Mouse (Mus musculus) heart, embryonic 16.5 days (tissue): ENCODE data around the gene Piezo1. TPM values are rescaled to one million over a fixed set of nuclear protein-coding genes. Genes with fewer than 3 reads are reported as not detected.
A peak's percentile ranks its signal among the peaks of the same experiment; 100 is the strongest.

Source experiments
- ATAC-seq: fragments of 200-750 bp; cut with Nextera tagmentation; replicated peaks from 2 replicates; pipeline ENCODE4 v1.8.0; 2017; ENCODE audit warnings: moderate number of reproducible peaks; ENCODE audit not compliant: insufficient read depth, low FRiP score; ENCODE audit errors: extremely low read depth
- H3K27ac ChIP-seq: fragments of 300-500 bp; sonication (generic); 2 replicates; pipeline ENCODE4 v1.5.1; 2014; ENCODE audit warnings: mild to moderate bottlenecking, low read length, control low read depth, moderate library complexity
- H3K27me3 ChIP-seq: fragments of 300-500 bp; sonication (generic); 2 replicates; pipeline ENCODE4 v1.6.1; 2014; ENCODE audit warnings: low read length, mixed read lengths; ENCODE audit not compliant: control insufficient read depth, insufficient read depth
- H3K36me3 ChIP-seq: fragments of 300-500 bp; sonication (generic); 2 replicates; pipeline ENCODE4 v1.6.1; 2014; ENCODE audit not compliant: control insufficient read depth, insufficient read depth
- H3K4me1 ChIP-seq: fragments of 300-500 bp; sonication (generic); 2 replicates; pipeline ENCODE4 v1.6.1; 2014; ENCODE audit warnings: low read length, mixed read lengths; ENCODE audit not compliant: control insufficient read depth, insufficient read depth
- H3K4me2 ChIP-seq: fragments of 300-500 bp; sonication (generic); 2 replicates; pipeline ENCODE4 v1.6.1; 2014; ENCODE audit warnings: low read depth, mild to moderate bottlenecking, control low read depth, low read length
- H3K4me3 ChIP-seq: fragments of 300-500 bp; sonication (generic); 2 replicates; pipeline ENCODE4 v1.5.1; 2014; ENCODE audit warnings: mild to moderate bottlenecking, control low read depth, low read length
- H3K9ac ChIP-seq: fragments of 300-500 bp; sonication (generic); 2 replicates; pipeline ENCODE4 v1.6.1; 2014; ENCODE audit warnings: low read length, control low read depth
- H3K9me3 ChIP-seq: fragments of 300-500 bp; sonication (generic); replicated peaks from 2 replicates; pipeline ENCODE4 v1.6.1; 2016; ENCODE audit warnings: low read length; ENCODE audit not compliant: control insufficient read depth
- WGBS: fragments of 180-500 bp; shearing (Covaris S2); extraction: QIAGEN DNeasy Blood & Tissue Kit; methylation state at CpG from one replicate; pipeline ENCODE4 v1.1.7; 2014; 5-methylcytosine and 5-hydroxymethylcytosine counted together
- polyA plus RNA-seq: library from polyadenylated mRNA; unstranded; fragments of >200 nt; fragmentation: Nextera tagmentation; extraction: Ambion mirVana; gene quantifications from 2 replicates; pipeline ENCODE4 v1.2.1, GENCODE M21; 2015

The Piezo1 gene
- polyA plus RNA-seq, 1 experiment from 2014 or later = 13.5 TPM

DNA sequence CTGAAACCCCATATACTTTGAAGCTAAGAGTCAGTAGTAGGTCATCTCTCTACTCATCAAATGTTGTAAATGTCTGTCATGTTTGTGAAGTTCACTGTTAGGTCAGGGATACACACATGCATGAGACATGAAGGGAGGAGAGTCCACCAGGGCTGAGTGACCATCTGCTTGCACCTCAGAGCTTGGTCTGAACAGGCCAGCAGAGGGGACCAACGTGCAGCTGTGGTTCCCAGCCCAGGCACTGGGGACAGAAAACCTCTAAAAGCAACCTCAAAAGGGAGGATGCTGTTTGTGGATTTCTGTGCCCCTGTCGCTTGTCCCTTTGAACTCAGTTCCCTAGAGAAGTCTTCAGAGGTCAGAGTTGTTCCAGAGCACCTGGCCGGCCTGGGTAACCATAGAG lies 105.9 kb downstream of the Piezo1 start:
- Histone ChIP-seq H3K4me2 (peak overlapping the region; percentile 66), H3K36me3 (no peaks in the 10 kb centered on the region), H3K9me3 (no peaks in the 10 kb centered on the region), H3K27ac (peak overlapping the region; percentile 93), H3K4me1 (peaks cover 23% of the 10 kb centered on the region), H3K9ac (peak overlapping the region; percentile 73), H3K27me3 (no peaks in the 10 kb centered on the region), H3K4me3 (peak overlapping the region; percentile 88)
- WGBS = 58% methylated on average over 3 of the region's 3 CpGs
- no peak for ATAC-seq

DNA sequence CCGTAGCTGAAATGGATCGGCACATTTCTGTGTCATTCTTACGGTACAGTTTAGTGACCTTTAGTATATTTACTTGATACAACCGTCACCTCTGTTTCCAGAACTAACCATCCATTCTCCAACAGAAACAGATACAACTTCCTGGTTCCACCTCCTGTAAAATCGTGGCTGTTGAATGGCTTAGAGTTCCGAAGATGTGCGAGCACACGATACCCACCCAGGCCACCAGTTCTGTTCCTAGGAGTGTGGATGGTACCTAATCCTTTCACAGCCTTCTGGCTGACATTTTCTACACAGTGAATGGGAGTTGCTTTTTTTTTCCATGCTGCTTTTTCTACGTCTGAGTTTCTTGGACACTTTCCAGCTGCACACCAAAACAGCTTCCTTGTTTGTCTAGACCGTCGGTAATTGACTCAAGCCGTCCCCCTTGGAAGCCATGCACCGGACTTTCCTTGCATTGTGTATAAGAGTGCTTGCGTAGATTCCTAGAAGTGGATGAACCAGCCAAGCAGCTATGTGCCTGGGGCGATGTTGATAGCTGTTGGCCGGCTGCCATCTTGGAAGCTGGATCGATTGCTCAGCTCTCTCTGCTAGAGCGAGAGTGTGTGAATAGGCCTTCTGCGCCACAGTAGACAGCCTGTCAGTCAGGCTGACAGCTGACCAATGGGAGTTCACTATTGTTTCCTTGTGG lies 106.9 kb downstream of the Piezo1 start:
- H3K9ac ChIP-seq = peak overlapping the region; percentile 73
- peak overlapping the region; percentile 88 for H3K4me3 ChIP-seq
- H3K27me3 ChIP-seq = no peaks in the 10 kb centered on the region
- ATAC-seq = peak; percentile 58
- peak overlapping the region; percentile 66 for H3K4me2 ChIP-seq
- H3K9me3 ChIP-seq = no peaks in the 10 kb centered on the region
- peaks cover 23% of the 10 kb centered on the region for H3K4me1 ChIP-seq
- no peaks in the 10 kb centered on the region; the same call in 1 of the 2 replicates for H3K36me3 ChIP-seq
- WGBS = 4% methylated on average over 19 of the region's 19 CpGs
- peak overlapping the region; percentile 93 for H3K27ac ChIP-seq

DNA sequence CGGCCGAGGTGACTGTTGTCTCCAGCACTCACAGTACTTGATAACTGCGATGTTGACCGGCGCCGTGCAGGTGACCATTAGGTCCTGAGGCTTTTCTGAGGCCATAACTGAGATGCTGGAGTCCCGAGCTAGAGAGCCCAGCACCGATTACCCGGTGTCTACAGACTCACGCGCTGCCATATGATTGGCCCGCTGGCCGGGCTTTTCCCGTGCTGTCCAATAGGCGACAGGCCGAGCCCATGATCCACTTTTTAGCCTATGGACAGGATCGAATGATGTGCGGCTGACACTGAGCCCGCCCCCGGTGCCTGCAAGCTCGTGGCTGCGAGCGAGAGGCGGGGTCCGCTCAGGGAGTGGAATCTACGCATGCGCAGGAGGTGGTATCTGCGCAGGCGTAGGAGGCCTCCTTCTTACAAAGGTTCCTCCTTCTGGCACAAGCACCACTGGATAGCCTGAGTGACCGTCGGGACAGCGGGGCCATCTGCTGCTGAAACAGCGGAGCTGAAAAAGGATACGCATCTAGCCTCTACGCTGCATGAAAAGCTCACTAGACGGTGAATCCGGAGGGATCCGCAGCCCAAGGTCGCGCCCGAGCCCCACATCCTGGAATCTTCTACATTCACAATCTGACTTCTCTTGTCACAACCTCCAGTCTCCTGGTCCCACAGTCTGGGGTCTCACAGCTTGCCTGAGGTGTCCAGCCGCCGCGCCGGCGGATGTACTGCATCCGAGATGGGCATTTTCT lies 107.7 kb downstream of the Piezo1 start, which contains the start of gene Mvd:
Mvd (minus strand) TSS at position 161 of the 745 bp plus-strand sequence.
- peaks cover 23% of the 10 kb centered on the region for H3K4me1 ChIP-seq
- peak within 1 kb of the TSS; percentile 93 for H3K27ac ChIP-seq
- peak within 1 kb of the TSS; percentile 88 for H3K4me3 ChIP-seq
- no peaks in the 10 kb centered on the region for H3K9me3 ChIP-seq
- no peaks in the 10 kb centered on the region for H3K27me3 ChIP-seq
- H3K36me3 ChIP-seq = no peaks in the 10 kb centered on the region; the same call in 1 of the 2 replicates
- H3K9ac ChIP-seq = peak within 1 kb of the TSS; percentile 85
- peak within 1 kb of the TSS; percentile 100 for H3K4me2 ChIP-seq
- WGBS = under 1% methylated on average over 47 of the region's 47 CpGs
- peak; percentile 94 for ATAC-seq

DNA sequence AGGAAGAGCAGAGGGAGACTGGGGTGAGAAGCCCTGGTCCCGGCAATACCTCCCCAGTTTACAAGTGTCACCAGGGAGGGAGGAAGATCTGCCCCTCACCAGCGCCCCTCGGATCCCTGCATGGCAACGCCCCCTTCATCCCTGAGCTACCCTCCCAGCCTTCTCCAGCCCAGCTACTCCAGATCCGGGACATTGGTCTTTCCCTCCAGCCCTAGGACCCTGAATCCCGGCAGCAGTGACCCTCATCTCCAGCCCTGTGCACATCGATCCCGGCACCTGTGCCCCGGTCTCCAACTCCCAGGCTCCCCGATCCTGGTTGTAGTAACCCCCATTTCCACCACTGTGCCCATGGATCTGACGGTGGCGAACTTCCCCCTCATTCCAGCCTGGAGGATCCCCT lies 108.3 kb downstream of the Piezo1 start:
- no peaks in the 10 kb centered on the region for H3K27me3 ChIP-seq

GRCm38 (mm10) chr8:122442356-122442755 lies 108.8 kb downstream of the Piezo1 start:
- Histone ChIP-seq H3K36me3 (peaks cover 2% of the 10 kb centered on the region; the same call in 1 of the 2 replicates), H3K27me3 (no peaks in the 10 kb centered on the region), H3K4me1 (peaks cover 26% of the 10 kb centered on the region), H3K4me3 (peak overlapping the region; percentile 88), H3K4me2 (peak overlapping the region; percentile 100), H3K9me3 (no peaks in the 10 kb centered on the region), H3K9ac (peak overlapping the region; percentile 85), H3K27ac (peak overlapping the region; percentile 70; the same call in 1 of the 2 replicates)
- no peak for ATAC-seq
- WGBS = 30% methylated on average over 7 of the region's 7 CpGs

More for the DNA sequence above, 108.3 kb downstream of the Piezo1 start:
- H3K4me1 ChIP-seq = peaks cover 26% of the 10 kb centered on the region
- 3% methylated on average over 12 of the region's 12 CpGs for WGBS
- no peaks in the 10 kb centered on the region; the same call in 1 of the 2 replicates for H3K36me3 ChIP-seq
- H3K27ac ChIP-seq = peak overlapping the region; percentile 70
- H3K9ac ChIP-seq = peak overlapping the region; percentile 85
- no peaks in the 10 kb centered on the region for H3K9me3 ChIP-seq
- H3K4me3 ChIP-seq = peak overlapping the region; percentile 88
- ATAC-seq = 0 out of 2 replicates have a peak, but pooled peaks have one; percentile 0
- peak overlapping the region; percentile 100 for H3K4me2 ChIP-seq

- H3K4me1 ChIP-seq = peaks cover 26% of the 10 kb centered on the region
Observed at GRCm38 (mm10) chr8:122441326-122441725, 109.8 kb downstream of the Piezo1 start.

DNA sequence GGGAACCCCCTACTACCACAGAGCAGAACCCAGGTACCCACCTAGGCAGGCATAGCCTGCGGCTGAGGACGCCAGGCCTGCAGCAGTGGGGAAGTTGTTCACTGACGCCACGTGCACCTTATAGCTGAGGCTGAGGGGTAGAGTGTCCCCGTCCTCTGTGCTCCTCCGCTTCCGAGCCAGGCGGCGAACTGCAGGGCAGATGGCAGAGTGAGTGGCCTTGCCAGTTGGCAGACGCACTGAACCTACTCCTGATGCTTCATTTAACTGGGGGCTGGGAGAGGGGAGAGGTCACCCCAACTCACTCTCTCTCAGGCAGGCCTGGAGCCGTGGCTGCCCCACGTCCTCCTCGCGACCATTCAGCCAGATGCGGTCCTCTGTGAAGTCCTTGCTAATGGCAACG lies 111.8 kb downstream of the Piezo1 start:
- H3K36me3 ChIP-seq = peaks cover 19% of the 10 kb centered on the region
- peaks cover 11% of the 10 kb centered on the region for H3K4me1 ChIP-seq
- peaks cover 3% of the 10 kb centered on the region for H3K9me3 ChIP-seq
- 93% methylated on average over 16 of the region's 16 CpGs for WGBS
- no peak overlapping the region for H3K4me3 ChIP-seq
- H3K27me3 ChIP-seq = no peaks in the 10 kb centered on the region
- no peak for ATAC-seq
- H3K4me2 ChIP-seq = no peak overlapping the region
- no peak overlapping the region for H3K9ac ChIP-seq
- no peak overlapping the region for H3K27ac ChIP-seq

More at GRCm38 (mm10) chr8:122441326-122441725, 109.8 kb downstream of the Piezo1 start:
- no peak overlapping the region for H3K27ac ChIP-seq
- H3K4me3 ChIP-seq = no peak overlapping the region
- H3K36me3 ChIP-seq = peaks cover 7% of the 10 kb centered on the region; the same call in 1 of the 2 replicates
- H3K9me3 ChIP-seq = no peaks in the 10 kb centered on the region
- no peak overlapping the region for H3K4me2 ChIP-seq
- no peak for ATAC-seq
- H3K27me3 ChIP-seq = no peaks in the 10 kb centered on the region
- 90% methylated on average over 1 of the region's 1 CpGs for WGBS
- H3K9ac ChIP-seq = no peak overlapping the region

DNA sequence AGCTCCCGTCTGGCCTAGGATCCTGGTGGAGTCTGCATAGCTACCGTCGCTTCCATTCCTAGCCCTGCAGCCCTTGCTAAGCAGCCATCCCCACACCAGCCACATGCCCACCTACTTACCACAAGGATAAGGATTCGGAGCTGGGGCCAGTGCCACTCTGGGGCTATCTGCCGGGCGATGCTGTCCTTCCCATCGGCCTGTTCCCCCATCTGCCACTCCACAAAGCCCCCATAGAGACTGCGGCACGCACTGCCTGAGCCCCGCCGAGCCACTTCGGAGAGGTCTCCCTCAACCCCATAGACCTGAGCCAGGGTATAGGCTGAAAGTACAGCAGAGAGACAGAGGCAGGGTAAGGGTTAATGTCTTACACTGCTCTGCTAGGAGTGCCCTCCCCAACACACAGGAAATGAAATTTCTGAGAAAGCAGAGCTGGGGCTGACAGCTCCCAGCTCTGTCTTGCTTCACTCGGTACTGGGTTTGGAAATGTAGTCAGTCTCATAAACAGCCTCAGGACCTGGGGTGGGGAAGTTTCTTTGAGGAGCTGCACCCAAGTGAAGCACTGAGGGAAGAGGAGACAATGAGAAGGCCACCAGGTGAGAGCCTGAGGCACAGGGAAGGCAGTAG lies 113.3 kb downstream of the Piezo1 start:
- Histone ChIP-seq H3K4me2 (peak overlapping the region; percentile 46), H3K36me3 (peaks cover 19% of the 10 kb centered on the region), H3K9me3 (peaks cover 3% of the 10 kb centered on the region), H3K4me3 (peak overlapping the region; percentile 18; the same call in 1 of the 2 replicates), H3K9ac (peak overlapping the region; percentile 38), H3K27me3 (no peaks in the 10 kb centered on the region), H3K27ac (peak overlapping the region; percentile 59), H3K4me1 (peaks cover 13% of the 10 kb centered on the region)
- WGBS = 86% methylated on average over 13 of the region's 13 CpGs
- no peak for ATAC-seq
